Mouse (Mus musculus) c-Kit-positive CD71-positive TER-119-negative erythroid progenitor cells, embryonic 14.5 days (primary cell): ENCODE measurements around the gene 1700001C02Rik.

Experiments
- DNase-seq: peaks from one replicate; pipeline ENCODE4 v3.0.0-alpha.2; 2013; ENCODE audit warnings: low read depth

Gene 1700001C02Rik

DNA sequence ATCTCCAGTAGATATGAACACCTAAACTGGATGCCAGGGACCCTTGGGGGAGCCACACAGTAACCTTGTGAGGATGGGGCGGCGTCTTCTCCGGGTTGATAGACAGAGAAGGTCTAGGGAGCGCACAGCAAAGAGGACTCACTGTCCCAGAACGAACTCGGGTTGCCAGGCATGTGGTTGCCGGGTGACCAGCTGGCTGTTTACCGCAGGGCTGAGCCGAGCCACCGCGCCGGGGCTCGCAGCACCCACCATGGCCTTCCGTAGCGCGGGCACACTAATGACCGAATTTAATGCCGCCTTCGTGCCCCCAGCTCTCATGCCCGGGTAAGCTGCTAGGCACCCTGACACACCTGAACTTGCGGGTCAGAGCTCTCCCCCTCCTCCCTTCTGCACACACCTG, at the start of gene 1700001C02Rik:
TSS of gene 1700001C02Rik (plus strand) at position 187 of the 400 bp plus-strand sequence.
- no peak for DNase-seq

DNA sequence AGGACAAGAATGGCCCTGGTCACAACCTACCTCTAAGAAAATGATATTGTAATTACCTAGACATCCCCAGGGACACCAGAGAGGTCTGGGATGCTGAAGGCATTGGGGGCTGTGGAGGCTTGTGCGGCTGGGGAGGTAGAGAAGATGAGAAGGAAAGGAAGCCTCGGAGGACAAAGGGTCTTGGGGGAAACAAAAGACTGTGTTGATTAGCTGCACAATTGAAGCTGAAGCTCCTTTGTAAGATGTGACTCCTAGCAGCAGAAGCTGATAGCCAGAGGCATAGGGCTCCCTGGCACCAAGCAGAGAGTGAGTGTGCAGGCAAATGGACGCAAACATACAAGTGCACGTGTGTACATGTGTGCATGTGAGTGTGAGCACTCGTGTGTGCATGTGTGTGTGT, 49.2 kb upstream of the 1700001C02Rik start:
- no peak for DNase-seq

DNA sequence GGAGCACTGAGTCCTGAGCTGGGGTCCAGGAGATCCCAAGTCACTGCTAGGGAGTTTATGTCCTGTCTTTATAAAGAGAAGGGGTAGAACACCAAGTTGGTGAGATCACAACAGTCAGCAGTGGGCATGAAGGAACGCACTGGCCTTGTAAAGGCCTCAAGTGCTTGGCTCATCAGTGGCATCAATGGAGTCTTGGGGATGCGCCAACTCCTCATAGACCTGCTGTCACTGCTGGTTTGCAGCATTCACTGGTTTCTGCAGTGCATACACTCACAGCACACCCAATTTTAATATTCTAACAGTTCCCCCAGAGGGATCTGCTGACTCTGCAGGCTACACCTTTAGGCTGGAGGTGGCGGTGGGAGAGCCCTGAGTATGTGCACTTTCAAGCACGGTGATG, 42.7 kb upstream of the 1700001C02Rik start:
- no peak for DNase-seq

DNA sequence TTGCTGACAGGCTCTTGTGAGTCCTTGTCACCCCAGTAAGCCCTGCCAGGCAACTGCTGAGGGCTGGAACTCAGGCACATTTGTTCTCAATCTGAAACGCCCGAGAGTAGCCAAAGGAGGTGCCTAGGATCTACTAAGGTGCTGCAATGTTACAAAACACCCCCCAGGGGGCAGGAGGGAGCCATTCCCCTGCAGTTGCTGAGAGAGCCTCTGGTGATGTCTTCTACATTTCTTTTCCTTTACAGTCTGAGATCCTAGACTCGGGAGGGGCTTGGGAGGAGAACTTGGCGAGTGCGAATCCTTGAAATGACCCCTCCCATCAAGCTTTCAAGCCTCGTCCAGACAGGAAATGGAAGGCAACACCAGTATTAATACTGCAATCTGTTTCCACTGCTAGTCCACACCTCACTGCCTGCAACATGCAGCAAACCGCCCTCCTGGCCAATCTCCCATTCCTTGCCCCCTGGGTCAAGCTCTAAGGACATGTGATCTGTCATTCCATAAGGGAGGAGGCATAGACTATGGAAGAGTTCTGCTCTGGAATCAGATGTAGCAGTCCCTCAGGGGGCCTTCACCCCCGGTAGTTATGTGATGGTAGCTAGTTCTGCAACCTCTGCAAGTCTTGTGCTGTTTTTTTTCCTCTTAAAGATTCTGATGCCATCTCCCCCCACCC, 42.1 kb upstream of the 1700001C02Rik start:
- DNase-seq, result peak; percentile 11

DNA sequence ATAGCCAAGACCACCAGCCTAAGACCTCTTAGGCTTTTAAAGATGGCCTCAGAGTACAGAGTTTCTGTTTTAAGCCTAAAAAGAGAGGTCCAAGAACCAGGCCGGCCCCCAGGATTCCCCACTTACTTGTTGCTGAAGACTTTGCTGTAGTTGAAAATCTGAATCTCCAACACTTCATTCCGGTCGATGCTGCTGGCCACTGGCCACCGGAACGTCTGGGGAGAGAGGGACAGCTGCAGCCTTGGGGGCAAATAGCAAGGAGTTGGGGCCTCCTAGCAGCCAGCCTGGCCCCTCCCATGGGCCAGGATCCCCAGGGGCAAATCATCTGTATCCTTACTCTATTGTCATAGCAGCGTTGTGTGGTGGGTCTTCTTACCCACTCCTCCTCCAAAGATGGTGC, 38.4 kb upstream of the 1700001C02Rik start:
- no peak for DNase-seq

DNA sequence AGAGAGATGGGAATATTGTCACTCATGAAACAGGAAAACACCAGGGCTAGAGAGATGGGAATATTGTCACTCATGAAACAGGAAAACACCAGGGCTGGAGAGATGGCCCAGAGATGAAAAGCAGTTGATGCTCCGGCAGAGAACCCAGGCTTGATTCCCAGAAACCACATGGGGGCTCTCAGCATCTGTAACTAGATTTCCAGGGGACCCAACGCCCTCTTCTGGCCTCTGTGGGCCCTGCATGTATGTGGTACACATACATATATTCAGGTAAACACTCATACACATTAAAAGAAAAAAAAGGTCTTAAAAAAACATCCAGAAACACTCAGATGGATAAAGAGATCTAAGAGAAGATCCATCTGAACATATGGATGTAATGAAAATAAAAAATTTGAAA, 26.9 kb upstream of the 1700001C02Rik start:
- no peak for DNase-seq

DNA sequence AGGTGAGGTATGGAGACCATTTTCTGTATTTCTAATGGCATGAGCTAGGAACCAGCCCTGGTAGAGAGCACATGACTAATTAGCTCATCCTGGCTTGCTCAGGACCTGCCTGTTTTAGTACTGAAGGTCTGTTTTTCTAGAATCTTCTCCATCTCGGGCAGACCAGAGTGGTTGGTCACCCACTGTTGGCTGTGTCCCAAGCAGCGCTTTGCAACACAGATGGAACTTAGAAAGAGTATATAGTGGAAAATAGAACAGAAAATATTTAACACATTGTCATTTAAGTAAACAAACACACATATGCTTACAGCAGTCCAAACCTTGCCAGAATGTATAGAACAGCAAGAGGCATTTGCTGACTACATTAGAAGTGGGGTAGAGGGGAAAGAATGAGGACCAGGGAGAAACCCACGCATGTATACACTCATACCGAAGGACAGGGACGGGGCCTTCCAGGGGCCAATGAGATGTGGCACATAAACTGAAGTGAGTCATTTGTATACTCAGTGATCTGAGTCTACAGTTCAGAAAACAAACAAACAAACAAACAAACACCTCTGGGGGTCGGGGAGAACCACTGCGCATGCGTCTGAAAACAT, 25.4 kb upstream of the 1700001C02Rik start:
- no peak for DNase-seq

DNA sequence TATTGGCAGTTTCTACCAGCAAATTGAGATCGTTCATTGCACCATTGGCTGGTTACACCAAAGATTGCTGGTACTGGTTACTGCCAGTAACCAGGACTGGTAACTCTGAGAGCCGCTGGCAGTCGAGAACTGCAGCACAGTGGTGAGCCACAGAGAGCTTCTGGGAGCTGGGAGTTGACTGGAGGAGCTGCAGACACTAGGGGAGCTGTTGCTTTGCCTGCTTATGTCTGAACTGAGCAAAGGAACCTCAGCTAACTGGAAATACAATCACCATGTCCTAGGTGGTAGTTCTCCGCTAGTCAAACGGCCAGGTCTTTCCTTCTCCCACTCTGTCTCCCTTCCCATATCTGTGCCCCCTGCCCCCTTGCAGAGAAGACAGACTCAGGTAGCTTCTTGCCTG, 23.7 kb upstream of the 1700001C02Rik start:
- DNase-seq, result no peak

DNA sequence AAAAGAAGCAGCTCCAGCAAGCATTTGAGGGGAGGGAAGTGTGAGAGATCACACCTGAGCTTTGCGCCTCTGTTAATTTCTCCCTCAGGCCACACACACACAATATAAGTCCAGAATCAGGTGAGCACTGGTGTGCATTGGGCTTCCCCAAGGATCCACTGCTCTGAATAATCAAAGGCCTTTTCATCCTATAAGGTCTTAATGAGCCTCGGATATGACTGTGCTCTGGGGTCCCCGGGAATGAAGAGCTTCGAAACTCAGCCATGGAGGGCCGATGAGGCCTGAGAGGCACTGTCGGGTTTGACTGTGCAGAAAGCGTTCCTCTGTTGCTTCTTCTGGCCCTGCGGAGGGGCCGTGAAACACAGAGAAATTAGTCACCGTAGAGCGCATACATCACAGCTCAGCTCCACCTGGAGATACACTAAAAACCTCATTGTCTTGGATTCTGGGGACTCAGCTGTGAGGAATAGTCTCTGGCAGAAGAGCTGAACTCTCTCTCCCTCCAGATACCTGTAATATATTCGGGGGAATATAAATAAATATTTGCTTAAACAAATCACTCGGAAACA, 21.4 kb upstream of the 1700001C02Rik start:
- no peak for DNase-seq

DNA sequence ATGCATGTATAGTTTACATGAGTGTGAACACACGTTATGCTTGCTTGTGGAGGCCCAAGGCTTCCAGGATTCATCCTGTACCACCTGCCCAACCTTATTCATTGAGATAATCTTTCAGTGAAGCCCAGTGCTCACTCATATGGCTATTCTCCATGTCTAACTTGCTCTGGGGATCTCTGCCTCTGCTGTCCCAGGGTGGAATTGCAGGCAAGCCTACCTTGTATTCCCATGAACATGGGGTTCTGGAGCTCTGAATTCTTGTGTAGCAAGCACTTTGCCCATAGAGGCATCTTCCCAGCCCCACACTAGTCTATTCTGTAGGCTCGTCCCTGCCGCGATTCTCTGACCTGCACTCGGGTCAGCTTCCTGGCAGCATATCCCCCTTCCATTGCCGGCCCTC, 9.8 kb upstream of the 1700001C02Rik start:
- no peak for DNase-seq

DNA sequence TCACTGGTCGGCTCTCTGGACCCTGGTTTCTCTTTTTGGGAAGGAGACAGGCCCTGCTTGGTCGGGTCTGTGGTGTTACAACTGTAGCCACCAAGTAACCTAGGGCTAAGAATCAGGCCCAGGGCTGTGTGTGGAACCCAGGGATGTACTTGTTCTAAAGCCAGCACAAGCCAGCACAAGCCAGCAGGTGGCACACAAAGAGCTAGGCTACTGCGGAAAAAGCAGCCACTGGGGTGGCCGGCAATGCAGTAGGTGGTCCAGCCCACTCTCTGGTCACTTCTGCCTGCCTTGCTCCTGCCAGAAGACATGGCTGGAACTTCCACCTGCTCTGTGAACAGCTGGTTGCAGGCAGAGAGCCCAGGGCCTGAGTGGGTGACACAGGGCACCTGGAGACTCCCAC, 5.7 kb upstream of the 1700001C02Rik start:
- no peak for DNase-seq

DNA sequence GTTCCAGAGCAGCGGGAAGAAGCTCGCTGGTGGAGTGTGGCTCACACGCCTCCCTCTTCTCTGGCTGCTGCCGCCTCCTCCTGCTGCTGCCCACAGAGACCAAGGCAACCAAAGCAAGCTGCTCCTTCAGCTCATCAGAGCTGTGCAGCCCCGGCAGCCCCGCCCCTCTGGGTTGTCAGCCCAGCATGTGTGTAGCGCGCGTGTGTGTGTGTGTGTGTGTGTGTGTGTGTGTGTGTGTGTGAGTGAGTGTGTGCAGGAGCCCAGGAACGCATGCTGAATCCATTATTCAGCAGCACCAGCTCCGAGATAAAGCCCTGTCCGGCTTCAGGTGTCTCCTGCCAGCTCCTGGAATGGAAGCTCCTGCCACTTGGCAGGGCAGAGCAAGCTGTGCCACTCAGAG, 4.0 kb upstream of the 1700001C02Rik start, which contains the start of gene Otof:
TSS of gene Otof (minus strand) at position 112 of the 400 bp plus-strand sequence.
- DNase-seq, result no peak

DNA sequence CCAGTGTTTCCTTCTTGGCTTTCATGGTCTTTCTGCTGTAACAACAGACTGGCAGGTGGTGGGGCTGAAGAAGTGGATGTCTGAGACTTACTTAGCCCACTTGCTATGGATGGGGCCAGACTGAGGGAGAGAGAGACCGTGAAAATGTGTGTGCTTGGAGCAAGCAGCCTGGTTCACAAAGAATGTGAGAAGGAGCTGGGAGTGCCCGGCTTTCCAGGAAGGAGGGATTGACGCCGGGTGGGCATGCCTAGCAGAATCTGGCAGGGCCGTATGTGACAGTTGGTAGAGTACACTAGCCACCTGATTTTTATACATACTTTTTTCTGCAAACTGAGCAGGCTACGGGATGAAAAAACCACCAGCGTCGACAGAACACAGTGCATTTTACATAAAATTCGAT, 468 bp downstream of the 1700001C02Rik start:
- DNase-seq, result no peak

DNA sequence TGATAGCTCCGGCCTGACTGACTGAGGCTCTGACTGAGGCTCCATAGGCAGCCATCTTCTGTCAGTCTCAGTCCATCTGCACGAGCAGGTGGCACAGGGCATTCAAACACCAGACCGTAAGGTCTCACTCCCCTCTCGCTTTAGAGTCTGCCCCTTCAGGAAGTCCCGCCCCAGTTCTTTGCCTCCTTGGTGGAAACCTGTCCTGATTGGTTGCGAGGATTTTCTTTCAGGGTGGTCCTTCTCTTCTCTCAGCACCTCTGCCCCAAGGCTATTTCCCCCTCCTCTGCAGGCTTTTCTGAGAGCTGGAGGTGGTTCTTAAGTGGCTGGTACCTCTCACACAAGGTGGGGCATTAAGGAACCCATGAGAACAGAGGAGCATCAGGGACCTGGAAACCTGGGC, 4.6 kb downstream of the 1700001C02Rik start:
- no peak for DNase-seq

DNA sequence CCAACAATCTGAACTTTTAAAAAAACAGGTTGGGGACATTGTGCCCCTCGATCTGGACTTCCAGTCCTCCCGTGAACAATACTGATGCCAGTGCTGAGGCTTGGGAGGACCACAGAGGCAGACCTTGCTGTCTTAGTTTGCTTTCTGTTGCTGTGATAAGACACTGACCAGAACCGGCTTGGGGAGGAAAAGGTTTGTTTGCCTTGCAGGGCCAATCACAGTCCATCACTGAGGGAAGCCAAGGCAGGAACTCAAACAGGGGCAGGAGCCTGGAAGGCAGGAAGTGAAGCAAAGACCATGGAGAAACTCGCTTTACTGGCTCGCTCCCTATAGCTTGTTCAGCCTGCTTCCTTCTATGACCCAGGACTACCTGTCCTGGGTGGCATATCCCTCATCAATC, 6.3 kb downstream of the 1700001C02Rik start:
- DNase-seq, result no peak

DNA sequence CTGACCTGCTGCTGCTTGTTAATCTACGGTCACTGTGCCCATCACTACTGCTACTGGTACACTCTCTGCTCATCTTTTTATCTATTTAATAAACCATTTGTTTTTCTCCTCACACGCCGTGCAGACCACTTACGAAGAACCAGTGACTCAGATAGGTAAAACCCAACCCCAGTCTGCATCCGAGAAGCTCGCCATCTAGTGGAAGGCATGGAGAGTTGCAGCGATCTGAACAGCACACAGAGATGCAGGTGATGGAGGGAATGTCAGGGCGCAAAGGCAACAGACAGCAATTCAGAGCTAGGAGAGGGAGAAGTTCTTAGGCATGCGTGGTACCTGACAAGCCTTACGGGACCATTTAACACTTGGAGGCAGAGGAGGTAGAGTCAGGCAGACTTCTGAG, 10.7 kb downstream of the 1700001C02Rik start:
- peak; percentile 11 for DNase-seq

DNA sequence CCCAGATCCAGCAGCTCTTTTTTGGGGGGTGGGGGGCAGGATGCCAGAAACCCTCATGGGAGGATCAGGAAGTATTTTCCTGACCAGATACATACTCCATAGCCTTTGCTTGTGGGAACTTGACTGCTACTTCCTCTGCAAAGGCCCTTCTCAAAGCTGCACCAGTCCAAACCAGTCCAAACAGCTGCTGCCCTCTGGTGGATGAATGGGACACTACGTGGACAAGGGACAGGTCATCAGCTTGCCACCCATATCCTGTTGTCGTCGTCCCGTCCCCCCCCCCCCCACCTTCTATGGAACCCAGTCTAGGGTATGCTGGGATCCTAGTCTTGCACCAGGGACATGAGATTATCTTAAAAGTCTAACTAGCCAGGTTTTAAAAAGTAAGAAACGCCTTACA, 16.5 kb downstream of the 1700001C02Rik start:
- DNase-seq, result peak; percentile 23

DNA sequence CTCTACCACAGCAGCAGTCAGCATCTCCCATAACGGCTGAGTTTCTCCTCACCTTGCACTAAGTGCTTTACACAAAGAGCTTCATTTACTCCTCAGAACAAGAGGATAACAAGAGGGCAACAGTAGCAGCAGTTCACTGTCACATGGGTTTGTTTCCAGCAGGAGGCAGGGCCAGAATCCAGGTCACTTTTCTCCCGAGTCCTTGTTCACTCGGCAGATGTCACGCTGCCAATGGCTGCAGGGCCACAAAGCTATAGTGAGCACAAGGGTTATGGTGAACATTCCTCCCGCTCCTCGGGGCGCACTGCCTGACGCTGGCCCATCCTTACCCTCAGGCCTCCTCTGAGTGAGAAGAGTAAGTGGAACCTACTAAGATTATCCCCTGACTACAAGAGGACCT, 17.7 kb downstream of the 1700001C02Rik start:
- no peak for DNase-seq

DNA sequence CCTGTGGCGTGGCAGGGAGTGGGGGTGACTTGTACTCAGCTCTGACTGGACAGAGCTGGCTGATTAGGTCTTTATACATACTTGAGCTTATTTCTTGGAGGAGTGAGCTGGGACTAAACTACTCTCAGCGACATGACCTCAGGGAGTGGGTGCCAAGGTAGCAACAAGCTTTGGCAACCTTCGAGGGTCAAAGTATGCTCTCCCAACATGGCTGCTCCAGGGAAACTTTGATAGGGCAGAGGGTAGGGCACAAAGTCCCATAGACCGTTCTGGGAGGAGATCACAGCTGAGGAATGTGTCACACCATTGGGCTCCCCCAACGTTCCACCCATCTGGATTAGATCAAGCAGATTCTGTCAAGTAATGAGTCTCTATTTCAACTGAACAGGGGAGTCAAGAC, 18.7 kb downstream of the 1700001C02Rik start:
- DNase-seq, result no peak

DNA sequence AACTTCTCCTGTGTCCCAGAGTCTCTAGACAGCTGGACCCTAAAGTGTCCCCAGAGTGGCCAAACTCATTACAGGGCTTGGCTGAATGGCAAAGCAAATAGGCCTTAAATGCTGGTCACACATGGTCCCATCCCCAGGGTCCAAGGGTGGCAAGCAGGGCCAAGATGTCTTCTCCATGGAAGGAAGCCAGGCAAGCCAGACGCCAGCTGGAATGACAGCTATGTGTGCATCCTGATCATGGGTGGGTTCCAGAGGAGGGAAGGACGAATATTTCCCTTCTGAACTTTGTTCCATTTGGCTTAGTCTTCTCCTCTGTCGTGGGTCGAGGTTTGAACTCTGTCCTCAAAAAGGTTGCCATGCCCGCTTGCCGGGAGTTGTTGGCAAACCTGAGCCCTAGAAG, 19.3 kb downstream of the 1700001C02Rik start:
- no peak for DNase-seq

DNA sequence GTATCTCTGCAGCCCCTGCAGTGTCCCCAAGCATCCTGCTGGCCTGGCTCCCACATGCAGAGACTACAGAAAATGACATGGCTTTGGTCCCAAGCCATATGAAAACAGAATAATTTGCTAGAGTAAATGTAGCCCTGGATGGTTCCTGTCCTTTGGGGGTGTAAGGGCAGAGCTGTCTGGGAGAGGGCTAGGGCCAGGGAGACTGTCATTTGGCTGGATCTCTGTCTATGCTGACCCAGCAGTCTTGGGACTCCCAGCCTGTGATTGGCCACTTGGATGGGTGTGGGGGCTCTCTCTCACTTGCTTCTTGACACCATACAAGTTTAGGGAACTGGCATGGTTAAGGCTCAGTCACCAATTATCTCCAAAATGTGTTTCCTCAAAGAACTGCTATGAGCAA, 24.4 kb downstream of the 1700001C02Rik start:
- DNase-seq, result no peak

DNA sequence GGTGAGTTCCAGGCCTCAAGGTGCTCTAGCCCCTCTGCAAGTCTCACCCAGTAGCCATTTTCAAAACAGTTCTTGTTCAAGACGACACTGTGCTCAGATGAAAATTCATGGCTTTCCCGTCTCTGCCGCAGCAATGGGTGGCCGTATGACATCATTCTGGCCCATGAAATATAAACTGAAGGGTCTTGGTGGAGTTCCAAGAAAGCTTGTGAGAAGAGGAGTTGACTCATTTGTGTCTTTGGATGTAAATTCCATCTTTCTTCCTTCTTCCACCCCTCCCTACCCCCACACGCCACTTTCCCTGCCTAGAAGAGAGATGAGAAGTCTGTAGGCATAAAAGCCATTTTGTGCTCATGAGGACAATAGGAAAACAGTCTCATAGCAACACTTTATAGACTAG, 25.0 kb downstream of the 1700001C02Rik start:
- DNase-seq, result no peak

DNA sequence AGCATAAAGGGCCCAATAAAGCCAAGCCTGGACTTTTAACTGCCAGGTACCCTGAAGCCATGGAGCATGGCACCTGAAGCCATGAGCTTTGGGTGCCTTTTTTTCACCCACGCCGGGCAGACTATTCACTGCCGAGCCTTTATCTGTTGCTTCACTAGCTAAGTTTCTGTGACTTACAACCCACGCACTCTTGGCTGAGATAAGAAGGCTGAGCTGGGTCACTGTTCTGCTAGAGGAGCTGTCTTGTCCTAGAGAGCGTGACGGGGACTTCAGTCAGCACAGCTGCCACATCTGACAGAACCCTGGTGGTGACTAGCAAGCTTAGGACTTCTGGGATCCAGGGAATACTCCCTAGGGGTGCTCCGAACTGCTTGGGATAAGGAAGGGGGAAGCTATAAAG, 27.9 kb downstream of the 1700001C02Rik start:
- no peak for DNase-seq

DNA sequence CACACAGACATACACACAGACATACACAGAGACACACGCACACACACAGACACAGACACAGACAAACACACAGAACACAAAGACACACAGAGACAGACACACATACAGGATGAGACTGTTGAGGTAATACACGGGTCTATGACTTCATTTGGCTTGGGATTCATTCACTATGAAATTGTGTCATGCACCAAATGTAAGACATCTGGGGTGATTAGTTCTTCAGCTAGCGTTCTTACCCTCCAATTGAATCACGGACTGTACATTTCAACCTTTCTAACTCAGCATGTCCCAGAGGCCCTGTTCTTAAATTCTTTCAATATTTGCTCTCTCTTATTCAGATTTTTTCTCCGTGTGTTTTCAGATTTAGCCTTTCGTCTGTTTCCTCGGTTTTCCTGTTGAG, 28.8 kb downstream of the 1700001C02Rik start:
- no peak for DNase-seq
